Mouse (Mus musculus) ES-Bruce4 (cell line): ENCODE data around the gene Cox17.

Experiments used
- CTCF ChIP-seq: IDR thresholded peaks from one replicate; pipeline ENCODE4 v1.8.1; 2011; ENCODE audit warnings: low read depth, low read length
- EP300 ChIP-seq: IDR thresholded peaks from 2 replicates; pipeline ENCODE4 v1.6.1; 2011; ENCODE audit warnings: low read depth, low read length; ENCODE audit not compliant: insufficient read depth
- POLR2A ChIP-seq: IDR thresholded peaks from one replicate; pipeline ENCODE4 v1.8.1; 2011; ENCODE audit warnings: low read length; ENCODE audit not compliant: insufficient read depth

GRCm38 (mm10) chr16:38308195-38308594 is 38.6 kb upstream of the Cox17 start:
- TF ChIP-seq CTCF (no peak), POLR2A (no peak), EP300 (no peak)
